Mouse (Mus musculus): ENCODE measurements around the gene Plvap. TPM values are rescaled to one million over a fixed set of nuclear protein-coding genes. Genes with fewer than 3 reads are reported as not detected.

Gene Plvap
- total and polyA plus RNA-seq, 2 experiments from 2014 or later: 8.0 to 15.3 TPM

- no peak overlapping the region for H3K9ac ChIP-seq (replicated peaks; ENCODE audit: low read length)
- H3K4me1 ChIP-seq (ENCODE audit: insufficient read depth, low read length): no peaks in the 10 kb centered on the region
- no peak for TF ChIP-seq CTCF (IDR thresholded peaks at IDR 0.05; ENCODE audit: low read depth)
- H3K27ac ChIP-seq: no peak overlapping the region
- H3K4me2 ChIP-seq (ENCODE audit: low read depth, low read length): no peak overlapping the region
- H3K4me3 ChIP-seq (ENCODE audit: low read length): no peak overlapping the region
- ATAC-seq (no peak), DNase-seq (ENCODE audit: low spot score) (no peak)
- WGBS: 81% methylated on average over 2 of the region's 2 CpGs
- no peaks in the 10 kb centered on the region for H3K27me3 ChIP-seq (ENCODE audit: insufficient read depth, low read length)
- H3K36me3 ChIP-seq (ENCODE audit: insufficient read depth, low read length): peaks cover 11% of the 10 kb centered on the region; the same call in 1 of the 2 replicates
- no peaks in the 10 kb centered on the region for H3K9me3 ChIP-seq (ENCODE audit: low read length)
Measured at GRCm38 (mm10) chr8:71452669-71453068, 58.9 kb downstream of the Plvap start.

- WGBS: 53% methylated on average over 11 of the region's 11 CpGs
- H3K27ac ChIP-seq: no peak overlapping the region
- 0 out of 2 replicates have a peak, but pooled peaks cover 6% of the 10 kb centered on the region for H3K36me3 ChIP-seq (ENCODE audit: insufficient read depth, low read length)
- no peak overlapping the region for H3K9ac ChIP-seq (replicated peaks; ENCODE audit: low read length)
- no peaks in the 10 kb centered on the region for H3K9me3 ChIP-seq (ENCODE audit: low read length)
- ATAC-seq: no peak
- H3K4me3 ChIP-seq (ENCODE audit: low read length): no peak overlapping the region
- DNase-seq (ENCODE audit: low spot score): no peak
- no peaks in the 10 kb centered on the region for H3K27me3 ChIP-seq (ENCODE audit: insufficient read depth, low read length)
- no peaks in the 10 kb centered on the region for H3K4me1 ChIP-seq (ENCODE audit: insufficient read depth, low read length)
- no peak overlapping the region for H3K4me2 ChIP-seq (ENCODE audit: low read depth, low read length)
- no peak for TF ChIP-seq CTCF (IDR thresholded peaks at IDR 0.05; ENCODE audit: low read depth)
Measured at GRCm38 (mm10) chr8:71451777-71452176, 59.8 kb downstream of the Plvap start.

GRCm38 (mm10) chr8:71451337-71451736 lies 60.2 kb downstream of the Plvap start:
- no peak for ATAC-seq
- 62% methylated on average over 4 of the region's 4 CpGs for WGBS

More at GRCm38 (mm10) chr8:71451337-71451736, 60.2 kb downstream of the Plvap start:
- Histone ChIP-seq H3K9ac (replicated peaks; ENCODE audit: low read length) (no peak overlapping the region), H3K4me2 (ENCODE audit: low read depth, low read length) (no peak overlapping the region), H3K27ac (no peak overlapping the region), H3K4me3 (ENCODE audit: low read length) (no peak overlapping the region), H3K9me3 (ENCODE audit: low read length) (no peaks in the 10 kb centered on the region), H3K36me3 (ENCODE audit: insufficient read depth, low read length) (0 out of 2 replicates have a peak, but pooled peaks cover 1% of the 10 kb centered on the region), H3K4me1 (ENCODE audit: insufficient read depth, low read length) (no peaks in the 10 kb centered on the region), H3K27me3 (ENCODE audit: insufficient read depth, low read length) (no peaks in the 10 kb centered on the region)
- no peak for DNase-seq (ENCODE audit: low spot score)
- no peak for TF ChIP-seq CTCF (IDR thresholded peaks at IDR 0.05; ENCODE audit: low read depth)

Other genes with a start within 250 kb of the Plvap start
- gene Myo9b, start 239.0 kb downstream of the Plvap start, total RNA-seq (2014; rRNA removed): 34.8 and 38.4 TPM in 2 replicates
- gene Myo9b, start 239.0 kb downstream of the Plvap start, polyA plus RNA-seq (2015; fragmentation: Nextera tagmentation; extraction: Ambion mirVana): 7.8 and 8.6 TPM in 2 replicates
- gene Haus8, start 238.8 kb downstream of the Plvap start, total RNA-seq (2014; rRNA removed): 24.0 and 48.3 TPM in 2 replicates
- gene Haus8, start 238.8 kb downstream of the Plvap start, polyA plus RNA-seq (2015; fragmentation: Nextera tagmentation; extraction: Ambion mirVana): 45.1 TPM in 2 replicates
- 116 and 119 TPM in 2 replicates for gene Use1, start 144.9 kb downstream of the Plvap start, total RNA-seq (2014; rRNA removed)
- gene Use1, start 144.9 kb downstream of the Plvap start, polyA plus RNA-seq (2015; fragmentation: Nextera tagmentation; extraction: Ambion mirVana): 123 and 129 TPM in 2 replicates
- 11.8 and 12.3 TPM in 2 replicates for gene Ocel1, start 140.5 kb downstream of the Plvap start, total RNA-seq (2014; rRNA removed)
- 5.0 and 5.8 TPM in 2 replicates for gene Ocel1, start 140.5 kb downstream of the Plvap start, polyA plus RNA-seq (2015; fragmentation: Nextera tagmentation; extraction: Ambion mirVana)
- 127 and 129 TPM in 2 replicates for gene Nr2f6, start 129.8 kb downstream of the Plvap start, total RNA-seq (2014; rRNA removed)
- 33.8 and 34.1 TPM in 2 replicates for gene Nr2f6, start 129.8 kb downstream of the Plvap start, polyA plus RNA-seq (2015; fragmentation: Nextera tagmentation; extraction: Ambion mirVana)
- 2.9 and 4.8 TPM in 2 replicates for gene Ushbp1, start 116.0 kb downstream of the Plvap start, total RNA-seq (2014; rRNA removed)
- gene Ushbp1, start 116.0 kb downstream of the Plvap start, polyA plus RNA-seq (2015; fragmentation: Nextera tagmentation; extraction: Ambion mirVana): 5.1 and 5.3 TPM in 2 replicates
- 75.6 and 103 TPM in 2 replicates for gene Babam1, start 114.9 kb downstream of the Plvap start, total RNA-seq (2014; rRNA removed)
- gene Babam1, start 114.9 kb downstream of the Plvap start, polyA plus RNA-seq (2015; fragmentation: Nextera tagmentation; extraction: Ambion mirVana): 94.7 and 95.0 TPM in 2 replicates
- gene Ankle1, start 105.7 kb downstream of the Plvap start, total RNA-seq (2014; rRNA removed): 5.1 and 12.0 TPM in 2 replicates
- 5.1 and 5.9 TPM in 2 replicates for gene Ankle1, start 105.7 kb downstream of the Plvap start, polyA plus RNA-seq (2015; fragmentation: Nextera tagmentation; extraction: Ambion mirVana)
- gene Abhd8, start 48.1 kb downstream of the Plvap start, total RNA-seq (2014; rRNA removed): 325 and 330 TPM in 2 replicates
- 190 and 195 TPM in 2 replicates for gene Abhd8, start 48.1 kb downstream of the Plvap start, polyA plus RNA-seq (2015; fragmentation: Nextera tagmentation; extraction: Ambion mirVana)
- gene Mrpl34, start 46.8 kb downstream of the Plvap start, total RNA-seq (2014; rRNA removed): 77.9 and 127 TPM in 2 replicates
- gene Mrpl34, start 46.8 kb downstream of the Plvap start, polyA plus RNA-seq (2015; fragmentation: Nextera tagmentation; extraction: Ambion mirVana): 155 and 164 TPM in 2 replicates
- 191 and 195 TPM in 2 replicates for gene Dda1, start 42.6 kb downstream of the Plvap start, total RNA-seq (2014; rRNA removed)
- gene Dda1, start 42.6 kb downstream of the Plvap start, polyA plus RNA-seq (2015; fragmentation: Nextera tagmentation; extraction: Ambion mirVana): 241 and 246 TPM in 2 replicates
- gene Ano8, start 25.8 kb downstream of the Plvap start, total RNA-seq (2014; rRNA removed): 78.6 and 80.5 TPM in 2 replicates
- 4.7 and 5.3 TPM in 2 replicates for gene Ano8, start 25.8 kb downstream of the Plvap start, polyA plus RNA-seq (2015; fragmentation: Nextera tagmentation; extraction: Ambion mirVana)
- gene Gtpbp3, start 23.6 kb downstream of the Plvap start, total RNA-seq (2014; rRNA removed): 36.1 and 58.5 TPM in 2 replicates
- gene Gtpbp3, start 23.6 kb downstream of the Plvap start, polyA plus RNA-seq (2015; fragmentation: Nextera tagmentation; extraction: Ambion mirVana): 12.1 and 15.5 TPM in 2 replicates
- gene Ccdc194, start 14.0 kb upstream of the Plvap start, total RNA-seq (2014; rRNA removed): 0.58 TPM in 1 of 2 replicates, not detected in the other
- gene Ccdc194, start 14.0 kb upstream of the Plvap start, polyA plus RNA-seq (2015; fragmentation: Nextera tagmentation; extraction: Ambion mirVana): 0.13 and 0.34 TPM in 2 replicates
- gene Bst2, start 25.7 kb upstream of the Plvap start, total RNA-seq (2014; rRNA removed): 14.4 and 27.5 TPM in 2 replicates
- gene Bst2, start 25.7 kb upstream of the Plvap start, polyA plus RNA-seq (2015; fragmentation: Nextera tagmentation; extraction: Ambion mirVana): 21.0 and 22.7 TPM in 2 replicates
- gene Mvb12a, start 31.2 kb upstream of the Plvap start, total RNA-seq (2014; rRNA removed): 75.9 and 83.8 TPM in 2 replicates
- 83.7 and 85.7 TPM in 2 replicates for gene Mvb12a, start 31.2 kb upstream of the Plvap start, polyA plus RNA-seq (2015; fragmentation: Nextera tagmentation; extraction: Ambion mirVana)
- 1.3 TPM in 1 of 2 replicates, not detected in the other for gene Tmem221, start 47.1 kb upstream of the Plvap start, total RNA-seq (2014; rRNA removed)
- 0.18 and 0.29 TPM in 2 replicates for gene Tmem221, start 47.1 kb upstream of the Plvap start, polyA plus RNA-seq (2015; fragmentation: Nextera tagmentation; extraction: Ambion mirVana)
- gene Nxnl1, start 54.8 kb upstream of the Plvap start, total RNA-seq (2014; rRNA removed): not detected in 2 replicates
- gene Nxnl1, start 54.8 kb upstream of the Plvap start, polyA plus RNA-seq (2015; fragmentation: Nextera tagmentation; extraction: Ambion mirVana): 0.20 TPM in 1 of 2 replicates, not detected in the other
- gene Slc27a1, start 57.1 kb upstream of the Plvap start, total RNA-seq (2014; rRNA removed): 210 and 238 TPM in 2 replicates
- 127 and 152 TPM in 2 replicates for gene Slc27a1, start 57.1 kb upstream of the Plvap start, polyA plus RNA-seq (2015; fragmentation: Nextera tagmentation; extraction: Ambion mirVana)
- gene Pgls, start 80.4 kb upstream of the Plvap start, total RNA-seq (2014; rRNA removed): 344 and 379 TPM in 2 replicates
- 272 and 275 TPM in 2 replicates for gene Pgls, start 80.4 kb upstream of the Plvap start, polyA plus RNA-seq (2015; fragmentation: Nextera tagmentation; extraction: Ambion mirVana)
- 6.0 TPM in 2 replicates for gene Fam129c, start 85.9 kb upstream of the Plvap start, total RNA-seq (2014; rRNA removed)
- 3.3 and 4.0 TPM in 2 replicates for gene Fam129c, start 85.9 kb upstream of the Plvap start, polyA plus RNA-seq (2015; fragmentation: Nextera tagmentation; extraction: Ambion mirVana)
- 95.9 and 121 TPM in 2 replicates for gene Colgalt1, start 99.2 kb upstream of the Plvap start, total RNA-seq (2014; rRNA removed)
- 55.3 and 56.7 TPM in 2 replicates for gene Colgalt1, start 99.2 kb upstream of the Plvap start, polyA plus RNA-seq (2015; fragmentation: Nextera tagmentation; extraction: Ambion mirVana)
- 81.4 and 89.1 TPM in 2 replicates for gene Unc13a, start 160.0 kb upstream of the Plvap start, total RNA-seq (2014; rRNA removed)
- 16.8 and 16.9 TPM in 2 replicates for gene Unc13a, start 160.0 kb upstream of the Plvap start, polyA plus RNA-seq (2015; fragmentation: Nextera tagmentation; extraction: Ambion mirVana)
- 14.8 and 15.3 TPM in 2 replicates for gene Jak3, start 164.5 kb upstream of the Plvap start, total RNA-seq (2014; rRNA removed)
- 7.3 and 7.4 TPM in 2 replicates for gene Jak3, start 164.5 kb upstream of the Plvap start, polyA plus RNA-seq (2015; fragmentation: Nextera tagmentation; extraction: Ambion mirVana)
- gene Insl3, start 177.5 kb upstream of the Plvap start, total RNA-seq (2014; rRNA removed): not detected in 2 replicates
- gene Insl3, start 177.5 kb upstream of the Plvap start, polyA plus RNA-seq (2015; fragmentation: Nextera tagmentation; extraction: Ambion mirVana): 1.7 and 3.4 TPM in 2 replicates
- 0.42 and 0.50 TPM in 2 replicates for gene B3gnt3, start 190.0 kb upstream of the Plvap start, total RNA-seq (2014; rRNA removed)
- gene B3gnt3, start 190.0 kb upstream of the Plvap start, polyA plus RNA-seq (2015; fragmentation: Nextera tagmentation; extraction: Ambion mirVana): 0.52 and 0.60 TPM in 2 replicates
- 84.2 and 99.0 TPM in 2 replicates for gene Fcho1, start 214.0 kb upstream of the Plvap start, total RNA-seq (2014; rRNA removed)
- gene Fcho1, start 214.0 kb upstream of the Plvap start, polyA plus RNA-seq (2015; fragmentation: Nextera tagmentation; extraction: Ambion mirVana): 62.2 and 65.8 TPM in 2 replicates